ENCODE assay signal across 9 mouse cellular contexts in the genomic region with DNA sequence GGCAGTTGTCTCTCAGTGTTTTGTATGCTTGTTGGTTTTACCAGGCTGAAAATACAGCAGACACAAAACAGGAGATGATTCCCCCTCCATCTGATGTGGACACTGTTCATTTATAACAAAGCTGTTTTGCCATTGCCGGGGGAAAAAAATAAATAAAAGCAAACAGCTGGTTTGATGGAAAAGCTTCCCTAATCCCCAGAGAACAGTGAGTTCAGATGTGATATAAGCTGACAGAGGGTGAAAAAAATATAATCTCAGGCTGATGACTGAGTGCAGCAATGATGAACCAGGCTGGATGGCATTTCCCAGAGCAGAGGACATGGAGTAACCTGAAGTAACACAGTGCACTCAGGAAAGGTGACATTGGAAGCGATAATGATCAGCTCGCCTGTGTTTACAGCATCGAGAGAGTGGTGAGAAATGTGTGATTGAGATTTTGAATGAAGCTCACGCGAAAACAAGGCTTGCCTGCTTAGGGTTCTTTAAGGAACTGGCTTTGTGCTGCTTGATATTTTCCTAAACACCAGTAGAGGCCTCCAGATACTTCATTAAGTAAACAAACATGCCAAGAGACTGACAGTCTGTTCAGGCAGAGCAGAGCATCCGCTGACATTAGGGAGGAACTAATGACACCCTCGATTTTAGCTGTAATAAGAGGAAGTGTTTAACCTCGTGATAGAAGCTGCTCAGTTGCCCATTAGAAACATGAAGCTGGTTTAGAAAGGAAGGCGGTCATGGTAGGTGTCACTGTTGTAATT.
DNase-seq lines count a peak whose midpoint lies in the region; ATAC-seq lines count a peak whose summit lies in the region.
"Had no signal": no experiment of that assay in that cellular context is flagged by ENCODE, and none has a peak within 500 bp of the region (broad histone marks: within the 10 kb centered on the region; RNA-seq: fewer than 3 reads in every experiment).

No protein-coding gene starts in this region.

- no peaks in the 10 kb centered on the region for H3K4me1 ChIP-seq in heart, embryonic 10.5 days
- peaks cover 8% of the 10 kb centered on the region for H3K4me1 ChIP-seq in midbrain, embryonic 12.5 days

- H3K36me3 ChIP-seq in heart, embryonic 10.5 days, result no peaks in the 10 kb centered on the region
- no peaks in the 10 kb centered on the region for H3K36me3 ChIP-seq in midbrain, embryonic 12.5 days

- ATAC-seq in granulocyte monocyte progenitor cell, adult 5-6 weeks (replicated peaks; ENCODE audit: poor library complexity, severe bottlenecking), result peak; percentile 95
- ATAC-seq in midbrain, embryonic 12.5 days (ENCODE audit: low FRiP score, low read depth), result no peak

- H3K4me2 ChIP-seq in midbrain, embryonic 12.5 days (replicated peaks), result no peak overlapping the region

- H3K9me3 ChIP-seq in heart, embryonic 10.5 days, result no peaks in the 10 kb centered on the region
- no peaks in the 10 kb centered on the region for H3K9me3 ChIP-seq in midbrain, embryonic 12.5 days

- DNase-seq in heart, adult 8-10 months (ENCODE audit: low spot score), result peak; percentile 21
- DNase-seq in heart, embryonic 10.5 days (ENCODE audit: low spot score), result no peak
- DNase-seq in MEL-GATA-1-ER (ENCODE audit: extremely low read depth, low read depth), result peak; percentile 57
- DNase-seq in adrenal gland, postnatal 4 days (ENCODE audit: low spot score in 2 of 2), result no peak
- no peak for DNase-seq in thymus, postnatal 36 days
- DNase-seq in thymus, postnatal 0 days (ENCODE audit: low spot score), result no peak
- DNase-seq: thymus, adult 2 months had no signal

- no peak overlapping the region for H3K27ac ChIP-seq in heart, embryonic 10.5 days
- peak overlapping the region; percentile 63 for H3K27ac ChIP-seq in midbrain, embryonic 12.5 days (replicated peaks)

- 0 out of 2 replicates have a peak overlapping the region, but pooled peaks have one; percentile 24 for H3K9ac ChIP-seq in midbrain, embryonic 12.5 days (replicated peaks)

- H3K27me3 ChIP-seq in heart, embryonic 10.5 days (ENCODE audit: insufficient read depth, poor library complexity, severe bottlenecking), result no peaks in the 10 kb centered on the region
- no peaks in the 10 kb centered on the region for H3K27me3 ChIP-seq in midbrain, embryonic 12.5 days

- H3K4me3 ChIP-seq in heart, embryonic 10.5 days, result no peak overlapping the region
- H3K4me3 ChIP-seq in midbrain, embryonic 12.5 days, result no peak overlapping the region

- WGBS in heart, embryonic 10.5 days, result 39% methylated on average over 10 of the region's 10 CpGs
- 66% methylated on average over 10 of the region's 10 CpGs for WGBS in midbrain, embryonic 12.5 days

Comparison
In these comparisons a context has a peak if more than half of its experiments do, and no peak if none do; other contexts are left out.
1. DNase-seq: peak in heart, adult 8-10 months (single experiment) and MEL-GATA-1-ER (single experiment); none in heart, embryonic 10.5 days (single experiment), adrenal gland, postnatal 4 days (0 of 2), thymus, postnatal 36 days (0 of 2) and thymus, postnatal 0 days (single experiment).